Mouse (Mus musculus) MEL (cell line): ENCODE results near the gene Btaf1. TPM values are rescaled to one million over a fixed set of nuclear protein-coding genes. Genes with fewer than 3 reads are reported as not detected.

Source experiments
- DNase-seq: peaks from one replicate; pipeline ENCODE4 v3.0.0; 2011; ENCODE audit warnings: low read depth, low spot score
- H3K27ac ChIP-seq: 2 replicates; pipeline ENCODE4 v1.5.1; 2012; ENCODE audit warnings: low read depth, mild to moderate bottlenecking, control low read depth, low read length, moderate library complexity; ENCODE audit not compliant: control insufficient read depth
- H3K27me3 ChIP-seq, 2 experiments: fragments of 150-350 bp in 1 of 2; sonication (generic) in 1 of 2; 2 replicates each; pipeline ENCODE4 v1.6.1; 2012; ENCODE audit warnings: low read length in 2 of 2, mild to moderate bottlenecking in 2 of 2, improper control_type of control experiment in 1 of 2, moderate library complexity in 1 of 2; ENCODE audit not compliant: insufficient read depth in 2 of 2, control insufficient read depth in 1 of 2
- H3K36me3 ChIP-seq, 2 experiments: 2 replicates each; pipeline ENCODE4 v1.6.1; 2012 to 2014; ENCODE audit warnings: low read length in 2 of 2, improper control_type of control experiment in 1 of 2, inconsistent platforms in 1 of 2, mild to moderate bottlenecking in 1 of 2; ENCODE audit not compliant: insufficient read depth in 2 of 2, control insufficient read depth in 1 of 2
- H3K4me1 ChIP-seq, 2 experiments: fragments of 150-350 bp in 1 of 2; sonication (generic) in 1 of 2; 2 replicates each; pipeline ENCODE4 v1.6.1; 2012; ENCODE audit warnings: low read length in 2 of 2, improper control_type of control experiment in 1 of 2, mild to moderate bottlenecking in 1 of 2; ENCODE audit not compliant: insufficient read depth in 2 of 2, control insufficient read depth in 1 of 2
- H3K4me3 ChIP-seq, 2 experiments: fragments of 150-350 bp in 1 of 2; sonication (generic) in 1 of 2; 2 replicates each; pipeline ENCODE4 v1.5.1; 2012; ENCODE audit warnings: low read depth in 2 of 2, low read length in 2 of 2, mild to moderate bottlenecking in 2 of 2, moderate library complexity in 2 of 2, control low read depth in 1 of 2, improper control_type of control experiment in 1 of 2; ENCODE audit not compliant: control insufficient read depth in 1 of 2, insufficient read depth in 1 of 2
- H3K79me2 ChIP-seq: 2 replicates; pipeline ENCODE4 v1.6.1; 2012; ENCODE audit warnings: mild to moderate bottlenecking, low read length, moderate library complexity; ENCODE audit not compliant: control insufficient read depth, poor library complexity, insufficient read depth
- H3K9ac ChIP-seq: 2 replicates; pipeline ENCODE4 v1.6.1; 2012; ENCODE audit warnings: low read depth, mild to moderate bottlenecking, control low read depth, low read length, moderate library complexity; ENCODE audit not compliant: control insufficient read depth, poor library complexity, severe bottlenecking
- H3K9me3 ChIP-seq: fragments of 150-350 bp; sonication (generic); replicated peaks from 2 replicates; pipeline ENCODE4 v1.6.1; 2012; ENCODE audit warnings: mild to moderate bottlenecking, low read length, improper control_type of control experiment, moderate library complexity; ENCODE audit not compliant: insufficient read depth
- CTCF ChIP-seq, 3 experiments: IDR thresholded peaks in 2 of 3; conservative IDR thresholded peaks in 1 of 3; 2 replicates each; pipeline ENCODE4 v1.5.1; 2011 to 2012; ENCODE audit warnings: low read length in 3 of 3, low read depth in 2 of 3, mild to moderate bottlenecking in 2 of 3, improper control_type of control experiment in 1 of 3, inconsistent platforms in 1 of 3, mixed read lengths in 1 of 3, moderate library complexity in 1 of 3; ENCODE audit not compliant: control insufficient read depth in 1 of 3, insufficient read depth in 1 of 3, poor library complexity in 1 of 3, severe bottlenecking in 1 of 3
- ELF1 ChIP-seq: IDR thresholded peaks from 2 replicates; pipeline ENCODE4 v1.6.1; 2014; ENCODE audit warnings: low read depth, mild to moderate bottlenecking, inconsistent platforms, low read length, improper control_type of control experiment, moderate library complexity
- EP300 ChIP-seq, 2 experiments: IDR thresholded peaks; 2 replicates each; pipeline ENCODE4 v1.6.1; 2011; ENCODE audit warnings: improper control_type of control experiment in 2 of 2, low read length in 2 of 2, low read depth in 1 of 2, mild to moderate bottlenecking in 1 of 2
- ETS1 ChIP-seq: IDR thresholded peaks from 2 replicates; pipeline ENCODE4 v1.6.1; 2012; ENCODE audit warnings: low read depth, mild to moderate bottlenecking, inconsistent platforms, low read length, improper control_type of control experiment, moderate library complexity
- GATA1 ChIP-seq: IDR thresholded peaks from 2 replicates; pipeline ENCODE4 v1.6.1; 2011; ENCODE audit warnings: low read depth, low read length, improper control_type of control experiment
- HCFC1 ChIP-seq: IDR thresholded peaks from 2 replicates; pipeline ENCODE4 v1.6.1; 2012; ENCODE audit warnings: low read depth, mild to moderate bottlenecking, inconsistent platforms, low read length, improper control_type of control experiment, moderate library complexity
- JUND ChIP-seq: IDR thresholded peaks from 2 replicates; pipeline ENCODE4 v1.6.1; 2011; ENCODE audit warnings: low read depth, mild to moderate bottlenecking, improper control_type of control experiment, low read length
- KAT2A ChIP-seq: conservative IDR thresholded peaks from 2 replicates; pipeline ENCODE4 v1.6.1; 2012; ENCODE audit warnings: low read depth, low read length, improper control_type of control experiment, inconsistent platforms
- MAX ChIP-seq: IDR thresholded peaks from 2 replicates; pipeline ENCODE4 v1.6.1; 2011; ENCODE audit warnings: low read length, improper control_type of control experiment
- MEF2A ChIP-seq: IDR thresholded peaks from 2 replicates; pipeline ENCODE4 v1.6.1; 2014; ENCODE audit warnings: low read depth, mild to moderate bottlenecking, inconsistent platforms, low read length, improper control_type of control experiment; ENCODE audit not compliant: poor library complexity, insufficient replicate concordance, severe bottlenecking; ENCODE audit errors: extremely low read depth
- MYB ChIP-seq: IDR thresholded peaks from 2 replicates; pipeline ENCODE4 v1.6.1; 2011; ENCODE audit warnings: mild to moderate bottlenecking, low read depth, low read length, improper control_type of control experiment
- MYC ChIP-seq: IDR thresholded peaks from 2 replicates; pipeline ENCODE4 v1.6.1; 2011; ENCODE audit warnings: low read depth, mild to moderate bottlenecking, low read length, improper control_type of control experiment, moderate library complexity
- POLR2A ChIP-seq, 2 experiments: IDR thresholded peaks; 2 replicates each; pipeline ENCODE4 v1.6.1; 2011 to 2012; ENCODE audit warnings: low read length in 2 of 2, mild to moderate bottlenecking in 2 of 2, control low read depth in 1 of 2, improper control_type of control experiment in 1 of 2, low read depth in 1 of 2, moderate library complexity in 1 of 2; ENCODE audit not compliant: control insufficient read depth in 1 of 2, insufficient read depth in 1 of 2, poor library complexity in 1 of 2
- POLR2AphosphoS2 ChIP-seq: IDR thresholded peaks from 2 replicates; pipeline ENCODE4 v1.6.1; 2011; ENCODE audit warnings: low read length, improper control_type of control experiment
- POLR2AphosphoS5 ChIP-seq: IDR thresholded peaks from 2 replicates; pipeline ENCODE4 v1.6.1; 2012; ENCODE audit warnings: low read depth, borderline replicate concordance, mild to moderate bottlenecking, inconsistent platforms, low read length, moderate library complexity, mixed read lengths
- RCOR1 ChIP-seq: IDR thresholded peaks from 2 replicates; pipeline ENCODE4 v1.6.1; 2012; ENCODE audit warnings: low read depth, mild to moderate bottlenecking, inconsistent platforms, low read length, improper control_type of control experiment
- SIN3A ChIP-seq: IDR thresholded peaks from 2 replicates; pipeline ENCODE4 v1.6.1; 2012; ENCODE audit warnings: low read length, improper control_type of control experiment, inconsistent platforms
- TCF12 ChIP-seq: IDR thresholded peaks from 2 replicates; pipeline ENCODE4 v1.6.1; 2014; ENCODE audit warnings: low read depth, mild to moderate bottlenecking, inconsistent platforms, low read length, improper control_type of control experiment, moderate library complexity
- UBTF ChIP-seq: IDR thresholded peaks from 2 replicates; pipeline ENCODE4 v1.6.1; 2012; ENCODE audit warnings: low read depth, mild to moderate bottlenecking, inconsistent platforms, low read length, improper control_type of control experiment, moderate library complexity, borderline replicate concordance; ENCODE audit not compliant: insufficient read depth
- USF1 ChIP-seq: IDR thresholded peaks from 2 replicates; pipeline ENCODE4 v1.6.1; 2014; ENCODE audit warnings: low read depth, mild to moderate bottlenecking, inconsistent platforms, low read length, improper control_type of control experiment, moderate library complexity
- ZKSCAN1 ChIP-seq: IDR thresholded peaks from 2 replicates; pipeline ENCODE4 v1.6.1; 2012; ENCODE audit warnings: low read depth, mild to moderate bottlenecking, inconsistent platforms, low read length, improper control_type of control experiment, moderate library complexity
- ZMIZ1 ChIP-seq: IDR thresholded peaks from 2 replicates; pipeline ENCODE4 v1.6.1; 2012; ENCODE audit warnings: low read depth, mild to moderate bottlenecking, inconsistent platforms, low read length, improper control_type of control experiment, moderate library complexity
- ZNF384 ChIP-seq: IDR thresholded peaks from 2 replicates; pipeline ENCODE4 v1.6.1; 2012; ENCODE audit warnings: low read depth, mild to moderate bottlenecking, inconsistent platforms, low read length, improper control_type of control experiment
- polyA plus RNA-seq, 2 experiments: library from polyadenylated mRNA; stranded (reverse) in 1 of 2; unstranded in 1 of 2; fragments of >175 nt in 1 of 2; fragments of >200 nt in 1 of 2; gene quantifications; 2 replicates each; pipeline versions ENCODE4 v1.2.1 to v1.2.4; 2012; ENCODE audit warnings: low replicate concordance in 2 of 2, low read depth in 1 of 2; ENCODE audit not compliant: insufficient read length in 2 of 2, insufficient read depth in 1 of 2, missing spikeins in 1 of 2
- total RNA-seq: library from RNA; depleted of rRNA; stranded (reverse); fragments of 300-350 nt; gene quantifications from 2 replicates; pipeline ENCODE4 v1.2.3, GENCODE M21; 2012

Btaf1 gene
- total and polyA plus RNA-seq, 3 experiments: 40.1 to 69.5 (median 46.1) TPM

- no peak for TF ChIP-seq SIN3A
- peak; percentile 46; the same call in 1 of the 2 replicates for TF ChIP-seq USF1
- no peak for TF ChIP-seq POLR2AphosphoS5
- TF ChIP-seq RCOR1: peak; percentile 90; the same call in 1 of the 2 replicates
- TF ChIP-seq ZKSCAN1: no peak
- TF ChIP-seq EP300 (IDR thresholded peaks at IDR 0.05; ENCODE audit: low read depth in 1 of 2, low read length in 2 of 2): peak in 1 of 2 experiments; percentile 33; a peak in 1 of 4 replicates
Observed at GRCm38 (mm10) chr19:36877329-36877728, 48.5 kb upstream of the Btaf1 start (continued).

- Histone ChIP-seq H3K9me3 (no peaks in the 10 kb centered on the region), H3K27ac (no peak overlapping the region), H3K36me3 (peaks cover 0 to 28% of the 10 kb centered on the region in 2 experiments; a peak in 2 of 4 replicates), H3K4me3 (no peak overlapping the region), H3K27me3 (no peaks in the 10 kb centered on the region), H3K4me1 (no peaks in the 10 kb centered on the region)
- TF ChIP-seq JUND: no peak
- no peak for TF ChIP-seq EP300 (IDR thresholded peaks at IDR 0.05; ENCODE audit: low read depth in 1 of 2, low read length in 2 of 2)
- no peak for TF ChIP-seq KAT2A
- no peak for TF ChIP-seq ELF1
- no peak for TF ChIP-seq HCFC1
- no peak for TF ChIP-seq POLR2AphosphoS2
- no peak for TF ChIP-seq RCOR1
- TF ChIP-seq TCF12: no peak
- TF ChIP-seq UBTF: no peak
- no peak for TF ChIP-seq CTCF (IDR thresholded peaks at IDR 0.05 in 2 of 3, conservative IDR thresholded peaks at IDR 0.05 in 1 of 3; ENCODE audit: control insufficient read depth in 1 of 3, insufficient read depth in 1 of 3, low read depth in 2 of 3, low read length in 3 of 3, poor library complexity in 1 of 3, severe bottlenecking in 1 of 3)
- TF ChIP-seq MYB: no peak
- TF ChIP-seq MEF2A: no peak
- TF ChIP-seq POLR2A (IDR thresholded peaks at IDR 0.05; ENCODE audit: control insufficient read depth in 1 of 2, insufficient read depth in 1 of 2, low read depth in 1 of 2, low read length in 2 of 2, poor library complexity in 1 of 2): no peak
- no peak for TF ChIP-seq ETS1
- TF ChIP-seq MAX: no peak
- TF ChIP-seq GATA1: no peak
- no peak for TF ChIP-seq MYC
- TF ChIP-seq ZNF384: no peak
- TF ChIP-seq ZMIZ1: no peak
- TF ChIP-seq, all 39 proteins: peak for 0
- Histone ChIP-seq H3K9ac (no peak overlapping the region), H3K79me2 (no peaks in the 10 kb centered on the region)
- no peak for DNase-seq
Observed at GRCm38 (mm10) chr19:36878743-36879495, 47.0 kb upstream of the Btaf1 start.
